Mouse (Mus musculus): Measurements from ENCODE around the gene Sinhcaf.

DNA sequence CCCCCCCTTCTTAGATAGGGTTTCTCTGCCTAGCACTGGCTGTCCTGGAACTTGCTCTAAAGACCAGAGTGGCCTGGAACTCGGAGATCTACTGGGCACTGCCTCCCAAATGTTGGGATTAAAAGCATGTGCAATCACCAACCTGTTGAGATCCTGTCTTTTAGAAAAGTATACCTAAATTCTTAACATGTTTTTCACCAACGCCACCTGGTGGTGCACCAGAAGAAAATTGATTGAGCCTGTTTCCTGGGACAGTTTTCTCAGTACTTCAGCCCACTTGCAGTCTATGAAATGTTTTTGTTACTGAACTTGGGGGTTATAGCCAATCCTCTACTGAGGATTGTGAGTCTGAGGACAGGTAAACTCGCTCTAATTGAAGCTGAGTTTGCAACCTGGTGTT lies 29.4 kb downstream of the Sinhcaf start:
- peak; percentile 39 to 72 for TF ChIP-seq CTCF (conservative IDR thresholded peaks at IDR 0.05 in 1 of 2, IDR thresholded peaks at IDR 0.05 in 1 of 2; ENCODE audit: low read depth in 2 of 2, low read length in 2 of 2)
- TF ChIP-seq POLR2A (IDR thresholded peaks at IDR 0.05; ENCODE audit: low read depth, low read length): no peak
- TF ChIP-seq E2F4 (IDR thresholded peaks at IDR 0.05; ENCODE audit: insufficient replicate concordance, low read depth, low read length): no peak
- no peak for TF ChIP-seq MEF2A (IDR thresholded peaks at IDR 0.05; ENCODE audit: borderline replicate concordance, low read depth, low read length)
- TF ChIP-seq ZC3H11A (IDR thresholded peaks at IDR 0.05; ENCODE audit: low read depth, low read length): no peak
- TF ChIP-seq RCOR1 (conservative IDR thresholded peaks at IDR 0.05; ENCODE audit: low read depth, low read length): no peak
- no peak for TF ChIP-seq NRF1 (IDR thresholded peaks at IDR 0.05; ENCODE audit: low read depth, low read length)
- no peak for TF ChIP-seq MAFK (IDR thresholded peaks at IDR 0.05; ENCODE audit: insufficient replicate concordance, low read length)

Measured in CH12.LX (cell line).